Mouse (Mus musculus) hindbrain, embryonic 16.5 days (tissue): Measurements from ENCODE around the gene 4930518I15Rik. TPM values are rescaled to one million over a fixed set of nuclear protein-coding genes. Genes with fewer than 3 reads are reported as not detected.
"Not testable (repeated sequence)": the region's sequence is repeated elsewhere in the genome, so short reads cannot be mapped to it uniquely, and the experiment has no call there.

Source experiments
- ATAC-seq: fragments of 200-750 bp; cut with Nextera tagmentation; 2 replicates; pipeline ENCODE4 v1.8.0; 2017; ENCODE audit warnings: moderate TSS enrichment, moderate library complexity
- H3K27ac ChIP-seq: fragments of 300-500 bp; sonication (generic); 2 replicates; pipeline ENCODE4 v1.5.1; 2014; ENCODE audit warnings: low read depth, mild to moderate bottlenecking, control low read depth, low read length, moderate library complexity
- H3K27me3 ChIP-seq: fragments of 300-500 bp; sonication (generic); replicated peaks from 2 replicates; pipeline ENCODE4 v1.6.1; 2014; ENCODE audit warnings: low read length; ENCODE audit not compliant: control insufficient read depth, insufficient read depth
- H3K36me3 ChIP-seq: fragments of 300-500 bp; sonication (generic); 2 replicates; pipeline ENCODE4 v1.6.1; 2014; ENCODE audit warnings: mild to moderate bottlenecking, low read length, moderate library complexity, mixed read lengths; ENCODE audit not compliant: control insufficient read depth, insufficient read depth
- H3K4me1 ChIP-seq: fragments of 300-500 bp; sonication (generic); 2 replicates; pipeline ENCODE4 v1.6.1; 2014; ENCODE audit warnings: low read depth, low read length; ENCODE audit not compliant: control insufficient read depth, insufficient read depth
- H3K4me2 ChIP-seq: fragments of 300-500 bp; sonication (generic); 2 replicates; pipeline ENCODE4 v1.6.1; 2014; ENCODE audit warnings: mild to moderate bottlenecking, low read length, control low read depth, moderate library complexity
- H3K4me3 ChIP-seq: fragments of 300-500 bp; sonication (generic); 2 replicates; pipeline ENCODE4 v1.5.1; 2014; ENCODE audit warnings: mild to moderate bottlenecking, low read length, control low read depth, moderate library complexity
- H3K9ac ChIP-seq: fragments of 300-500 bp; sonication (generic); 2 replicates; pipeline ENCODE4 v1.6.1; 2014; ENCODE audit warnings: low read depth, mild to moderate bottlenecking, control low read depth, low read length, moderate library complexity
- H3K9me3 ChIP-seq: fragments of 300-500 bp; sonication (generic); 2 replicates; pipeline ENCODE4 v1.6.1; 2014; ENCODE audit warnings: mild to moderate bottlenecking, low read length, moderate library complexity; ENCODE audit not compliant: control insufficient read depth
- WGBS: fragments of 180-500 bp; shearing (Covaris S2); extraction: QIAGEN DNeasy Blood & Tissue Kit; methylation state at CpG from one replicate; pipeline ENCODE4 v1.1.7; 2014; 5-methylcytosine and 5-hydroxymethylcytosine counted together
- polyA plus RNA-seq: library from polyadenylated mRNA; unstranded; fragments of >200 nt; fragmentation: Nextera tagmentation; extraction: Ambion mirVana; gene quantifications from 2 replicates; pipeline ENCODE4 v1.2.1, GENCODE M21; 2015

4930518I15Rik gene
- polyA plus RNA-seq, 1 experiment from 2014 or later: 6.9 TPM

GRCm38 (mm10) chr2:156853999-156854771 lies 3.6 kb downstream of the 4930518I15Rik start:
- not testable (repeated sequence) for H3K9me3 ChIP-seq, H3K4me3 ChIP-seq, H3K4me2 ChIP-seq, H3K9ac ChIP-seq, H3K4me1 ChIP-seq, H3K27ac ChIP-seq, H3K36me3 ChIP-seq, ATAC-seq, H3K27me3 ChIP-seq
- WGBS: 43% methylated on average over 13 of the region's 13 CpGs

DNA sequence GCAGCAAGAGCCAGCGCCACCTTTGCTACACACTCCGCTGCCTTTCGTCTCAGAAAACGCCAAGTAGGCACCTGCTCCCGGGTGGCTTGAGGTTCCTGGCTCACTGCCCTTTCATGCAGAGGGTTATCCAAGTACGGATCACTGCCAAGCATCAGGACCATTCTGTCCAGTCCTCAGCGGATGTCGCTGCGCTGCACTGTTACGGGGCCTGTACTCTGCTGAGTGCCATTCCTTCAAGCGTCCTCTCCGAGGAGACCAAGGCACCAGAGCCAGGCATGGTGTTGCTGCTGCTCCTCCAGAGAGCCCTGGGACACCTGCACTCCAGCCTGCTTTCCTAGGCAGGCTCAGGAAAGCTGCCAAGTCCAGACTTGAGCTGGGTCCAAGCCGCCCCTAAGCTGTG lies 4.2 kb downstream of the 4930518I15Rik start:
- H3K4me2 ChIP-seq, H3K4me1 ChIP-seq, H3K27ac ChIP-seq, H3K27me3 ChIP-seq, H3K9me3 ChIP-seq, H3K36me3 ChIP-seq, H3K4me3 ChIP-seq, H3K9ac ChIP-seq: not testable (repeated sequence)
- 49% methylated on average over 8 of the region's 13 CpGs for WGBS
- peak; percentile 38; the same call in 1 of the 2 replicates for ATAC-seq

GRCm38 (mm10) chr2:156850505-156850904 lies 7.2 kb downstream of the 4930518I15Rik start:
- H3K4me3 ChIP-seq: no peak overlapping the region
- no peak overlapping the region for H3K4me2 ChIP-seq
- ATAC-seq: no peak
- no peaks in the 10 kb centered on the region for H3K27me3 ChIP-seq
- no peaks in the 10 kb centered on the region for H3K9me3 ChIP-seq
- no peak overlapping the region for H3K9ac ChIP-seq
- peaks cover 3% of the 10 kb centered on the region for H3K4me1 ChIP-seq
- 91% methylated on average over 5 of the region's 5 CpGs for WGBS
- H3K27ac ChIP-seq: no peak overlapping the region
- H3K36me3 ChIP-seq: 0 out of 2 replicates have a peak, but pooled peaks cover 2% of the 10 kb centered on the region

DNA sequence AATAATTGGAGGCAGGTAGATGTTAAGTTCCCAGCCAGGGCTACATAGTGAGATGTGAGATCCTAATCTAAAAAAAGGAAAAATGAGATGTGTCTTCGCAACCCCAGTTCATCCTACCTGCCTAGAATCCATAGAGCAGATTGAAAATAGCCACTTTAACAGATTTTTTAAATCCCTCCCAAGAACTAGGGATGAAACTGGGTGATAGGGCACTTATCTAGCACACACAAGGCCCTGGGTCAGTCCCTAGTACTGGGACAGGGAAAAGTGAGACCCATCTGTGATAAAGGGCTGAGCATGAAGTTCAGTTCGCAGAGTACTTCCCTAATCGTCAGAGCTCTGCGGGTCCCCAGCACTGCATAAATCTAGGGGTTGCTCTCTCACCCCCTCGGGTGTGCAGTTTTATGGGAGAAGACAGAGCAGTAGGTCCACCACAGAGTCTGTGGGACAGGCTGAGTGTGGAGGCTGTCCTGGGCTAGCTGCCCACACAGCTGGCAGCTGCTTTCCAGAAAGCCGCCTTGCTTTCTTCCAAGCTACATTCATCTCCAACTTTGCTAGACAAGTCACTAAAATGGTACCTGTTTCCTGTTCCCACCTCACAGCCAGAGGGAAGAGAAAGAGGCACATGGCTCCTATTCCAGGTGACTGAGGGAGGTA lies 9.1 kb downstream of the 4930518I15Rik start:
- Histone ChIP-seq H3K4me2 (no peak overlapping the region), H3K27me3 (no peaks in the 10 kb centered on the region), H3K4me1 (peaks cover 8% of the 10 kb centered on the region), H3K36me3 (0 out of 2 replicates have a peak, but pooled peaks cover 2% of the 10 kb centered on the region), H3K27ac (no peak overlapping the region), H3K9ac (no peak overlapping the region), H3K9me3 (no peaks in the 10 kb centered on the region), H3K4me3 (no peak overlapping the region)
- no peak for ATAC-seq
- 83% methylated on average over 6 of the region's 6 CpGs for WGBS

GRCm38 (mm10) chr2:156847653-156848052 lies 10.1 kb downstream of the 4930518I15Rik start:
- Histone ChIP-seq H3K9ac (no peak overlapping the region), H3K9me3 (no peaks in the 10 kb centered on the region), H3K27ac (no peak overlapping the region), H3K36me3 (0 out of 2 replicates have a peak, but pooled peaks cover 2% of the 10 kb centered on the region), H3K4me3 (no peak overlapping the region), H3K4me1 (peaks cover 8% of the 10 kb centered on the region), H3K4me2 (no peak overlapping the region), H3K27me3 (no peaks in the 10 kb centered on the region)
- WGBS: 47% methylated on average over 6 of the region's 6 CpGs
- ATAC-seq: no peak

DNA sequence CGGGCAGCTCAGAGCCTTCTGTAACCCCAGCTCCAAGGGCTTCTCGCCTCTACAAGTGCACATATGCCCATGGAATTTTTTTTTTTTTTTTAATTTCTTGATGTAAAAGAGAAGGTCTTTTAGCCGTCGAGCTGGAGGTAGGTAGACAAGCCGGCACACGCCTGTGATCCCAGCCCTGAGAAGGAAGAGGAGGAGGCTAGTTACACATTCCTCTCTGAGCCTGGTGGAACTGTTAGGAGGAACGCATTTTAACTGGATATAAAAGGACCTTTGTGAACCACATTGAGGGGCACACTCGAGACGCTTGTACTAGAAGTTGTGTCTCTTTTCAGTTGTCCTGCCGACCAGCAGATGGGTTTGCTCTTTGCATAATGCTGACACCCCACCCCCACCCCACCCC lies 13.0 kb downstream of the 4930518I15Rik start:
- Histone ChIP-seq H3K9me3 (no peaks in the 10 kb centered on the region), H3K4me3 (no peak overlapping the region), H3K9ac (no peak overlapping the region), H3K27ac (no peak overlapping the region), H3K4me1 (peaks cover 32% of the 10 kb centered on the region), H3K36me3 (no peaks in the 10 kb centered on the region), H3K27me3 (peaks cover 18% of the 10 kb centered on the region), H3K4me2 (no peak overlapping the region)
- WGBS: 36% methylated on average over 10 of the region's 10 CpGs
- ATAC-seq: no peak

DNA sequence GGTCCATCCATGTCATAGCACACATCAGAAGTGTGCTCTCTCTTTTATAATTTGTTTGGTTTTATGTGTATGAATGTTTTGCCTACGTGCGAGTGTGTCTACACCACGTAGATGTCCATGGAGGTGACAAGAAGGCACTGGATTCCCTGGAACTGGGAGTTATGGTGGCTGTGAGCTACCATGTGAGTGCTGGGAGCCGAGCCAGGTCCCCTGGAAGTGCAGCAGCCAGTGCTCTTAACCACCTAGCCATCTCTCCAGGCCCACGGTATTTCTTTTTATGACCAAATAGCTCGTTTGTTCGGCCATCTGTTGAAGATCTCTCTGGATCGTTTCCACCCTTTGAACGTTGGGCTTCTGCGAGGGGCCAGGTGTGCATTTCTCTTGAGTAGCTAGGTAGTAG lies 14.4 kb downstream of the 4930518I15Rik start:
- 72% methylated on average over 10 of the region's 10 CpGs for WGBS
- H3K4me2 ChIP-seq: no peak overlapping the region; the same call in 1 of the 2 replicates

DNA sequence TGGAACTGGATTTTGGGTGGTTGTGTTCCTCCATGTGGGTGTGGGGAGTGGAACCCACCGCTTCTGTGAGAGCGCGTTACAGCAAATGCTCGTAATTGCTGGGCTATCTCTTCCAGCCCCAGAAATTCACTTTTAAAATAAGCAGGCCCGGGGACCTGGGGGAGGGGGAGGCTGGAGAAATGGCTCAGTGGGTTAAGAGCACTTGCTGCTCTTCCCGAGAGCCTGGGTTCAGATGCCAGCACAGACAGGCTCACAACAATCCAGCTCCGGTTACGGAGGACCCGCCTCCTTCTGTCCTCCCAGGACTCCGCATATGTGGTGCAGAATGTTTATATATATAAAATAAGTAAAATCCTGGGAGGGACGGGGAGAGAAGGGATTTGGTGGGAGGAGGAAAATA lies 15.0 kb downstream of the 4930518I15Rik start:
- no peaks in the 10 kb centered on the region for H3K36me3 ChIP-seq
- peak overlapping the region; percentile 98 for H3K4me2 ChIP-seq
- peaks cover 34% of the 10 kb centered on the region for H3K4me1 ChIP-seq
- H3K9me3 ChIP-seq: no peaks in the 10 kb centered on the region
- no peak overlapping the region for H3K9ac ChIP-seq
- no peak for ATAC-seq
- peaks cover 19% of the 10 kb centered on the region for H3K27me3 ChIP-seq
- H3K4me3 ChIP-seq: peak overlapping the region; percentile 66
- 20% methylated on average over 11 of the region's 11 CpGs for WGBS
- peak overlapping the region; percentile 62; the same call in 1 of the 2 replicates for H3K27ac ChIP-seq

More for the DNA sequence above, 14.4 kb downstream of the 4930518I15Rik start:
- no peak overlapping the region for H3K27ac ChIP-seq
- no peak for ATAC-seq
- H3K36me3 ChIP-seq: no peaks in the 10 kb centered on the region
- H3K4me1 ChIP-seq: peaks cover 34% of the 10 kb centered on the region
- H3K9ac ChIP-seq: no peak overlapping the region
- no peaks in the 10 kb centered on the region for H3K9me3 ChIP-seq
- H3K4me3 ChIP-seq: no peak overlapping the region
- H3K27me3 ChIP-seq: peaks cover 19% of the 10 kb centered on the region
